Mouse (Mus musculus): ENCODE data around the gene Add3. TPM values are rescaled to one million over a fixed set of nuclear protein-coding genes. Genes with fewer than 3 reads are reported as not detected.

Gene Add3
- polyA plus RNA-seq, 1 experiment from 2014 or later = 34.5 TPM

GRCm38 (mm10) chr19:53273781-53274428 is 133.7 kb downstream of the Add3 start:
- H3K36me3 ChIP-seq (ENCODE audit: poor library complexity, severe bottlenecking) = no peaks in the 10 kb centered on the region
- H3K27me3 ChIP-seq = no peaks in the 10 kb centered on the region
- no peak overlapping the region for H3K4me3 ChIP-seq
- 91% methylated on average over 23 of the region's 23 CpGs for WGBS
- H3K4me1 ChIP-seq = no peaks in the 10 kb centered on the region
- no peak overlapping the region for H3K4me2 ChIP-seq
- H3K9ac ChIP-seq = no peak overlapping the region
- ATAC-seq = no peak
- no peak overlapping the region for H3K27ac ChIP-seq
- no peaks in the 10 kb centered on the region for H3K9me3 ChIP-seq (replicated peaks)

- Histone ChIP-seq H3K9ac (no peak overlapping the region), H3K27ac (no peak overlapping the region), H3K4me2 (no peak overlapping the region), H3K36me3 (ENCODE audit: poor library complexity, severe bottlenecking) (no peaks in the 10 kb centered on the region), H3K27me3 (no peaks in the 10 kb centered on the region), H3K9me3 (replicated peaks) (no peaks in the 10 kb centered on the region), H3K4me1 (no peaks in the 10 kb centered on the region), H3K4me3 (no peak overlapping the region)
- WGBS = 53% methylated on average over 3 of the region's 3 CpGs
- ATAC-seq = no peak
Observed at GRCm38 (mm10) chr19:53275204-53275603, 135.0 kb downstream of the Add3 start.

GRCm38 (mm10) chr19:53276902-53277707 is 136.9 kb downstream of the Add3 start:
- H3K9me3 ChIP-seq (replicated peaks) = no peaks in the 10 kb centered on the region
- H3K9ac ChIP-seq = no peak overlapping the region
- H3K27ac ChIP-seq = no peak overlapping the region
- no peaks in the 10 kb centered on the region for H3K27me3 ChIP-seq
- H3K4me1 ChIP-seq = peaks cover 5% of the 10 kb centered on the region
- no peak overlapping the region for H3K4me3 ChIP-seq
- H3K36me3 ChIP-seq (ENCODE audit: poor library complexity, severe bottlenecking) = no peaks in the 10 kb centered on the region
- WGBS = 77% methylated on average over 19 of the region's 19 CpGs
- no peak overlapping the region for H3K4me2 ChIP-seq
- ATAC-seq = no peak

GRCm38 (mm10) chr19:53278491-53279415 is 138.5 kb downstream of the Add3 start:
- 76% methylated on average over 19 of the region's 19 CpGs for WGBS
- Histone ChIP-seq H3K4me3 (no peak overlapping the region), H3K9ac (no peak overlapping the region), H3K27ac (no peak overlapping the region), H3K9me3 (replicated peaks) (no peaks in the 10 kb centered on the region), H3K4me2 (no peak overlapping the region), H3K27me3 (no peaks in the 10 kb centered on the region), H3K36me3 (ENCODE audit: poor library complexity, severe bottlenecking) (no peaks in the 10 kb centered on the region), H3K4me1 (peaks cover 13% of the 10 kb centered on the region)
- ATAC-seq = no peak

GRCm38 (mm10) chr19:53280254-53280653 is 140.0 kb downstream of the Add3 start:
- Histone ChIP-seq H3K9ac (no peak overlapping the region), H3K27ac (no peak overlapping the region), H3K4me2 (no peak overlapping the region), H3K9me3 (replicated peaks) (no peaks in the 10 kb centered on the region), H3K36me3 (ENCODE audit: poor library complexity, severe bottlenecking) (no peaks in the 10 kb centered on the region), H3K4me1 (peaks cover 28% of the 10 kb centered on the region), H3K27me3 (no peaks in the 10 kb centered on the region), H3K4me3 (no peak overlapping the region)
- WGBS = 89% methylated on average over 8 of the region's 8 CpGs
- ATAC-seq = no peak

- no peak overlapping the region for H3K27ac ChIP-seq
- H3K4me1 ChIP-seq = peaks cover 32% of the 10 kb centered on the region
- no peak; the same call in 1 of the 2 replicates for ATAC-seq
- WGBS = 22% methylated on average over 10 of the region's 10 CpGs
- H3K4me2 ChIP-seq = peak overlapping the region; percentile 29
- no peaks in the 10 kb centered on the region for H3K27me3 ChIP-seq
- no peaks in the 10 kb centered on the region for H3K36me3 ChIP-seq (ENCODE audit: poor library complexity, severe bottlenecking)
- H3K9me3 ChIP-seq (replicated peaks) = no peaks in the 10 kb centered on the region
- no peak overlapping the region for H3K9ac ChIP-seq
- H3K4me3 ChIP-seq = no peak overlapping the region
Observed at GRCm38 (mm10) chr19:53282571-53282970, 142.3 kb downstream of the Add3 start.

- Histone ChIP-seq H3K9ac (no peak overlapping the region), H3K27ac (no peak overlapping the region), H3K27me3 (no peaks in the 10 kb centered on the region), H3K4me1 (peaks cover 32% of the 10 kb centered on the region), H3K4me3 (no peak overlapping the region), H3K36me3 (ENCODE audit: poor library complexity, severe bottlenecking) (no peaks in the 10 kb centered on the region), H3K4me2 (no peak overlapping the region), H3K9me3 (replicated peaks) (no peaks in the 10 kb centered on the region)
- 81% methylated on average over 7 of the region's 7 CpGs for WGBS
- no peak for ATAC-seq
Observed at GRCm38 (mm10) chr19:53283742-53284141, 143.5 kb downstream of the Add3 start.

GRCm38 (mm10) chr19:53284268-53285208 is 144.3 kb downstream of the Add3 start:
- H3K27ac ChIP-seq = peak overlapping the region; percentile 75
- no peaks in the 10 kb centered on the region for H3K36me3 ChIP-seq (ENCODE audit: poor library complexity, severe bottlenecking)
- no peak overlapping the region for H3K4me3 ChIP-seq
- peak overlapping the region; percentile 47; the same call in 1 of the 2 replicates for H3K9ac ChIP-seq
- peaks cover 32% of the 10 kb centered on the region for H3K4me1 ChIP-seq
- H3K9me3 ChIP-seq (replicated peaks) = no peaks in the 10 kb centered on the region
- peak overlapping the region; percentile 42 for H3K4me2 ChIP-seq
- ATAC-seq = peak; percentile 93
- 20% methylated on average over 20 of the region's 20 CpGs for WGBS
- H3K27me3 ChIP-seq = no peaks in the 10 kb centered on the region

GRCm38 (mm10) chr19:53296331-53297254 is 156.3 kb downstream of the Add3 start:
- Histone ChIP-seq H3K9ac (no peak overlapping the region), H3K9me3 (replicated peaks) (no peaks in the 10 kb centered on the region)
- WGBS = 80% methylated on average over 23 of the region's 23 CpGs

More at GRCm38 (mm10) chr19:53296331-53297254, 156.3 kb downstream of the Add3 start:
- ATAC-seq = no peak
- Histone ChIP-seq H3K4me1 (no peaks in the 10 kb centered on the region), H3K27ac (no peak overlapping the region), H3K4me3 (no peak overlapping the region), H3K36me3 (ENCODE audit: poor library complexity, severe bottlenecking) (no peaks in the 10 kb centered on the region), H3K27me3 (no peaks in the 10 kb centered on the region), H3K4me2 (no peak overlapping the region)

All from forebrain, embryonic 13.5 days (tissue).